Mouse (Mus musculus): ENCODE data around the gene Wipf1. TPM values are rescaled to one million over a fixed set of nuclear protein-coding genes. Genes with fewer than 3 reads are reported as not detected.

The Wipf1 gene
- total RNA-seq, 2 experiments from 2014 or later, result 6.3 to 7.9 TPM

DNA sequence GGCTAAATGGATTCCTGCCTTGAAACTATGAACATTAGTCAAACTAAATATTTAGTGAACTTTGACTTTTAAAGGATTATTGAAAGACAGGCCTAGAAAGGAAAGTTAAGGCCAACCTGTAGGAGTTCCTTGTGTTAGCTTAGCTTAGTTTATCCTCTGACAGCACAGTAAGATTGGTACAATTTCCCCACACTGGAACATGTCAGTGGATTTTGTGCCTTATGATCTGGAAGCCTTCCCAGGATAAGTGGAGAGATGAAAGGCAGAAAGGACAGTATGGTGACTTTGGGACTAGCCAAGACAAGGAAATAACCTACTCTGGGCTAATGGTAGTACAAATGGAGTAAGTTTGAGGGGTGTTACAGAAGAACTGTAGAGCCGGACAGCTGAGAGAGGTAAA lies 141.7 kb downstream of the Wipf1 start:
- no peak for DNase-seq (ENCODE audit: low spot score)

DNA sequence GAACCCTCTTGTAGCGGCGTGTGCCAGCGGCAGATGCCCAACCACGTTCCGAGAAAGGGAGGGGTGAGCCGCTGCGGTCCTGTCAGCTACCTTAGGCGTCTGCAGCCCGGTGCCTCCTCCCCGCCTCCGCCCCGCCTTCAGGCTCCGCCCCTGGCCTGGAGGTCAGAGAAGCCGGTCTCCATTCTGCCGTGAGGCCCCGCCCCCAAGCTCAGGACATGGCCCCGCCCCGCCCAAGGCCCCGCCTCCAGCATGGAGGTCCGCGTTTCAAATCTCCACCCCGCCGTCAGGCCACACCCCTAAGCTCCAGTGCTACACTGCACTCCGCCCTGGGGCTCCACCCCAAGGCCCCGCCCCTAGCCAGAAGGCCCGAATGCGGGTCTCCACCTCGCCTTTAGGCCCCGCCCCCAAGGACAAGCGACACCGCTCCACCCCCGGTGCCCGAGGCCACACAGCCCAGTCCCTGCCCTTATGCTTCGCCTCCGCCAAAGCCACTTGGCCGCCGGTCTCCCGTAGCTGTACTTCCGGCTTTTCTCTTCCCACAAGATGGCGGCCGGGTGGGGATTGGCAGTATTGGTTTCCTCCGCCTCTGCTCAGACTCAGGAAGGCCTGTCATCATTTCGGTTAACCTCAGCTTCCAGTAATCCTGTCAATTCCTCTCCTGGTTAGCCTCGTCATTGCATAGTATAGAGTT lies 143.0 kb downstream of the Wipf1 start, which contains the start of gene Gpr155:
Gene Gpr155, minus strand, starts transcription at position 217 of the 691 bp plus-strand sequence.
- DNase-seq (ENCODE audit: low spot score), result peak; percentile 100

DNA sequence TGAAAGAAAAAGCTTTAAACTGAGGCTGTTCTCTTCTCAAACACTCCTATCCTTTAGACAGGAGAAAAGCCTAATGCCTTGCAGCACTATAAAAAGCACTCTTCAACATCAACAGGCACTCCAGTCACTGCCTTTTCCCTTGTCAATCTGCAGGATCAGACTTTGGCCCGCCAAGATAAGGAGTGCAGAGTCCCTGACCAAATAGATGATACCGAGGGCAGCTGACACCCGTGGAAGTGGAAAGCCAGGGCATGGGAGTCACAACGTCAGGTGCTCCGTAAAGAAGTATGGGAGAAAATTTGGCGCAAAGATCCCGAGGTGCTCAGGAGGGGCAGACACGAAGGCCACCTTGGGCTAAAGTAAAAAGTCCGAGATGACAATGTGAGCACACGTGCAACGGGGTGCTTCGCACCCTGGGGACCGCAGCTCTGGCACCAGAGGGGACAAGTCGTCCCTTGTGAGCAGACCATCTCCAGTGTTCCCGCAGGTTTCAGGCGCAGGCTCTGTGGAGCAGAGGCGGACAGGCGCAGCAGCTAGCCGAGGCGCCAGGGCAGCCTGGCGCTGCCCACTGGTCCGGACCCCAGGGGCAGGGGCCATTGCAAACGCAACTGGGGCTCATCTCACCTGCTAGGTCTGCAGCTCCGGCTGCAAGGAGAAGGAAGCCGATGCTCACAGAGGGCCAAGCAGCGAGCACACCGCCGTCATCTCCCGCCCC lies 143.7 kb downstream of the Wipf1 start:
- DNase-seq (ENCODE audit: low spot score), result peak; percentile 23

DNA sequence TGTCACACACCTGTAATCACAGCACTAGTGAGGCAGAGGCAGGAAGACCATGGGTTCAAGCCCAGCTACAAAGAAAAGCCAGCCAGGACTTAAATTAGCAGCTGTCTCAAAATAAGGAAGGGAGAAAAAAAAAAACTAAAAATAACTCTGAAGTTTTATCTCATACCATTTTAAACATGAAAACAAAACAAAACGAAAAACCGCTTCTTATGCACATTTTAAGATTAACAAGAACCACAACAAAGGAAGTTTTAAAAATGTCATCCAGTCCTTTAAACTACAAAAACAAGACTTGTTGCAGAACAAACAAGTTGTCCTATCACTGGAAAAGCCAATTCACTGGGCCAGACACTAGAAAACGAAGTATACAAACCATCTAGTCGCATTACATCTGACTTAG lies 144.4 kb downstream of the Wipf1 start:
- no peak for DNase-seq (ENCODE audit: low spot score)

DNA sequence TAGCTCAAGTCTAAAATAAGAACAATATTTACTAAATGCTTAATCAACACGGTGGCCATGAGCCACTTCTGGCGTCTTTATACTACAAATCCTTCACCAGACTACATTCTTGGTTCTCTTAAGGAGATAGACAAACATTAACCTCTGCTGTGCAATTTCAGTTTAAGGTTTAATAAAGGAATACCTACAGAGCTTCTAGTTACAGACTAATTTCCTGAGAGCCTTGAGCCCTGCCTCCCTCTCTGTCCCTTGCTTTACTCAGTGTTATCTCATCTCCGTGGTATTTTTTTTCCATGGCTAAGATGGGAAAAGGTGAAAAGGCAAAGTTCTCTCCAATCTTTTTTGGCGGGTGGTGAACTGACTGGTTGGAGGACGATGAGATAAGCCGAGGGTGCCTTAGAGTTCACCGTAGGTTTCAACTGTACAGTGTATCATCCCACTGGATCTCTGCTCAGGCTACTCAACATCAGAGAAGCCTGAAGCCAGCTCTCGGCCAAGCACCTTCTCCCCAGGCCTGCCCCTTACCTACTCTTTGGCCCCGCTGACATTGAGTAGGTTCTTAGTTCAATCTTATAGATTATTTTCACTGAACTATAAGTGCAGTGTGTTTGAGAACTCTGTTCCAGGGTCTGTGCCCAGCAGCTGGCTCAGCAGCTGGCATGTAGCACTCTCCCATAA lies 149.1 kb downstream of the Wipf1 start:
- no peak for DNase-seq (ENCODE audit: low spot score)

DNA sequence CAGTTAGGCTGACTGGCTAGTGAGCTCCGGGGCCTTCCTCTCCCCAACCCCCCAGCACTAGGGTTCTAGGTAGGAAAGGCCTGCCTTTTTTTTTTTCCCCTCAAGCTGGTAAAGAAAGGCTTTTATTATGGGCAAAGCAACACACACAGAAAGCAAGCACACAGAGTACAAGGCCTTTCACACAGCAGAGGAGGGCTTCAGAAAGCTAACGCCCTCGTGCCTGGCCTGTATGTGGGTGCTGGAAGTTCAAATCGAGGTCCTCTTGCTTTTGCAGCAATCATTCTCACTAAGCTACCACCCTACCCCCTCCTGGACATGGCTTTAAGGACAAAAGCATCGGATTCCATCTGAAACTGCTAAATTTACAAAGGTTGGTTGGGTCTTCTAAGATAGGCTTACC lies 149.9 kb downstream of the Wipf1 start:
- no peak for DNase-seq (ENCODE audit: low spot score)

Other genes with a start within 250 kb of the Wipf1 start
- gene Scrn3, start 217.1 kb downstream of the Wipf1 start, total RNA-seq (2021), result 10 to 100 TPM; 55.5 to 57.9 TPM
- 10 to 100 TPM; 11.9 to 13.8 TPM for gene Cir1, start 217.0 kb downstream of the Wipf1 start, total RNA-seq (2021)
- 10 to 100 TPM; 18.3 to 19.2 TPM for gene Gpr155, start 143.2 kb downstream of the Wipf1 start, total RNA-seq (2021)
- 1 to 10 TPM; 6.0 to 6.1 TPM for gene Chrna1, start 50.6 kb upstream of the Wipf1 start, total RNA-seq (2021)
- gene Chn1, start 245.6 kb upstream of the Wipf1 start, total RNA-seq (2021), result 1 to 10 TPM; 3.0 to 3.5 TPM

Data from gastrocnemius, adult 18-20 months (tissue).